Mouse (Mus musculus) layer of hippocampus, adult 8-10 months (tissue): ENCODE measurements at regions not wholly inside any gene's neighbourhood (a gene's known extent, or its start where the extent isn't known, plus 50 kb on each side); places are given as distances from the start of the nearest gene placed in this dataset.

Experiments used
- DNase-seq, 2 experiments: peaks; one replicate each; pipeline ENCODE4 v3.0.0; 2022; ENCODE audit warnings: low spot score in 2 of 2

DNA sequence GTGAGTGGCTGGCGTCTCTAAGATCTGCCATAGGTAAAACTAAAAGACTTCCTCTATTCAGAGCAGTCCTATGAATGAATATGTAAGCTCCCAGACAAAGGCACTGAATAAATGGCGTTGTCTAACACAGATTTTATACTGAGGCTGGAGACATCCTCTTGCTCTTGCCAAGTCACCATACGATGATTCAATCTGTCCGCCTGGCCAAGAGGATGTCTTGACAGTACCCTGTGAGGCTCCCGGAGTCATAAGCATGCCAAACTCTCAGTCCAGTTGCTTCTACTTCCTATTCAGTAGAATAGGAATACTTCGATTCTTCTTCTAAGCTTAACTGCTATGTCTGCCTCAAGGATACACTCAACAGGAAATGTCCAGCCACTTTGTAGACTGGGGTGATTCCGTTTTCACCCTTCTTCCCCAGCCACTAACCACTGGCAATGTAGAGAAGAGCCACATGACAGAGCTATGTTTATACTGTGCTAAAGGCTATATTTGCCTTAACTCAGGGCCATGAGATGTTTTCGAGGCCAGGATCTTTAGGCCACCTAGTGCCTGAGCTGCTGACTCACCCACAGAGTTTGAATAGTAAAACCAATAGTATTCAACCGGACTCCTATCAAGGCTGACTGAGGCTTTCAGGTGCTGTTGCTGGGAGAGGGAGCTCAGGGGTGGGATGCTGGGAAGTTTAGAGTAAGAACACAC lies 188.7 kb upstream of the Atp5g3 start:
- DNase-seq, result no peak

DNA sequence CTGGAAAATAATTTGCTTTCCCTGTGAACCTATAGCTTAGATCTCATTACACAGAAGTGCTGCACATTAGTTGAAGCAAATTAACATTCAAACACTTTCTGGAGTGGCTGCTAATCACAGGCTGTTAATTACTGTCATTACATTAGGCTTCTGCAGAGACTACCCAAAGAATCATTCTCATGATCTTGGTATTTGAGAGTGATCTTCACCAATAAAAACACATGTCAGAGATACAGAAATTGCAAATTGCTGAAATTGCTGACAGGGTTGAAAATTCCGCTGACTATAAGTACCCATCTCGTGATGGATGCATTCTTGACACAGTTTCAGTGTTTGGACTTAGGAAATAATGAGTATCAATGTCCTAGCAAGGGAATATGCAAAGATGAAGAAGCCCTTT lies 185.7 kb upstream of the Atp5g3 start:
- DNase-seq, result no peak

DNA sequence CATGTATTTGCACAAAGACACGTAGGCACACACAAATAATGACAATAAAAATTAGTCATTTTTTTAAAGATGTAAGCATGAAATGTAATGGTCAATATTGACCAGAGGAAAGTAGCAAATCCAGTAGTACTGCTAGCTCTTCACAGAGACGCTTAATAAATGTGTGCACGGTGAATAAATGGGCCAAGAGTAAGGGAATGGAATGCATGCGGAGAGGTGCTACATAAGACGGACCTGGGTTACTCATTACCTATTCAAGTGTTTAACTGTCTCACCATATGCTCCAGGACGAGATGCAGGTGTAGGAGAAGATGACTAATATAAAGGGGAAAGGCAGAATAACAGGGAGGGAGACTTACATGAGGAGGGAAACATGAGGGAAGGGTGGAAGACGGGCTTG lies 182.4 kb upstream of the Atp5g3 start:
- DNase-seq, result no peak

DNA sequence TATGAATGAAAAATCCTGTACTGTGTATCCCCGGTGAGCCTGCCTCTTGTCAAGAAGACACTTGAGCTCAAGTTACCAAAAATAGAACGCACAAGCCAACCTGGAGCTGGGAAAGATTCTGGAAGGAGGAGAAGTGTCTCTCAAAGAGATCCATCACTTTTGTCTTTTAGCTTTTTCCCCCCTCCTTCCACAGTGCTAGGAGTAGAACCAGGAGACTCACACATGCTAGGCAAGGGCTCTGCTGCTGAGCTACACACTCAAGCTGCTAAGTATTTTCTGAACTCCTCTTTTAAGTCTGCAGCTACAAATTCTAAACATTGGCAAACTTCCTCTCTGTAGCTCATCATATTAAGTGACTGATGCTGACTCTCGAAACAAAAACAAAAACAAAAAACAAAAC lies 176.2 kb upstream of the Atp5g3 start:
- no peak for DNase-seq

DNA sequence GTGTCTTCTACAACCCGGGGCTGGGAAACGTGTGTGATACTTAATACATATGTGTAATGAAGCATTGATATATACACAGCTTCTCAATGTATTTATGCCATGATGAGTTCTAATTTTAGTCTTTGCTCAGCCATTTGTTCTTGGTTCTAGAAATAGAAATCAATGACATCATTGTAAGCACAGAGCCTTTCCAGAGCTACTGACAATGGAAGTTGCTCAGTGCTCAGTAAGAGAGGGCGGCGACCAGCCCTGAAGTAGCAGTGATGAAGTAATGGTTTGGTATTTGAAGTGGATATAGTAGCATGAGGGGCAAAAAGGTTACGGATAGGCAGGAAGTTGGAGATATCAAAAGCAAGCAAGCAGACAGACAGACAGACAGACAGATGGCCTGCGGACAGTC lies 173.8 kb upstream of the Atp5g3 start:
- no peak for DNase-seq

DNA sequence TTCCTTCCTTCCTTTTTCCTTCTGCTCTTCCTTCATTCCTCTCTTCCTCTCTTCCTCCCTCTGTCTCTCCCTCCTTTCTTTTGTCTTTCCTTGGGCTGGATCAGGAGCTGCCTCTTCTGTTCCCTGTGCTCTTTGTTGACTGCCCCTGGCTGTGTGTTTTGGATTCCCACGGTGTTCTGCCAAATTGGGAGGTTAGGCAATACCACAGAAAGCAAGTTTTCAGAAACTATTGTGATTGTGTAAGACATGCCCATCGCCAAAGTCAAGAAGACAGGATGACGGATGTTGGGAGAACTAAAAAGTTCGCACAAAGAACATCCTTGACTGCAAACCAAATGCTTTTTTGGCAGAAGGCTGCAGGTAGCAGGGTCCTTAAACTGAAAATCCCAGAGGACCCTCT lies 165.6 kb upstream of the Atp5g3 start:
- no peak for DNase-seq

DNA sequence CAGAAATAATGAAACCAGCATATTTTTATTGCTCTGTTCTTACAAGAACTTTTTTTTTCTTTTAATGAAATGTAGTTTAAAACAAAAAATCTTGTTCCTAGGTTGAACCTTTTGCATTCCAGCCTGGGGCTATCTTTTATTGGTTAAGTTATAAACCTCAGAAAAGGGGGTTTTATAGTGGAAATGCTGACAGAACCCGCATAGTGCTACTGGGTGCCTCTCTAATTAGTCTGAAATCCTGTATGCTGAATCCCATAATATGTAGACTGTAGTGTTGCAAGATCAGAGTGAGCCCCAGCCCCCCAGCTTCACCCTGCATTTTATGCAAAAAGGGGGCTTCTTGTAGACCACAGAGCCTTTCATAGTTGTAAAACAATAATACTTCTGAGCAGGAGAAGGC lies 164.4 kb upstream of the Atp5g3 start:
- no peak for DNase-seq

DNA sequence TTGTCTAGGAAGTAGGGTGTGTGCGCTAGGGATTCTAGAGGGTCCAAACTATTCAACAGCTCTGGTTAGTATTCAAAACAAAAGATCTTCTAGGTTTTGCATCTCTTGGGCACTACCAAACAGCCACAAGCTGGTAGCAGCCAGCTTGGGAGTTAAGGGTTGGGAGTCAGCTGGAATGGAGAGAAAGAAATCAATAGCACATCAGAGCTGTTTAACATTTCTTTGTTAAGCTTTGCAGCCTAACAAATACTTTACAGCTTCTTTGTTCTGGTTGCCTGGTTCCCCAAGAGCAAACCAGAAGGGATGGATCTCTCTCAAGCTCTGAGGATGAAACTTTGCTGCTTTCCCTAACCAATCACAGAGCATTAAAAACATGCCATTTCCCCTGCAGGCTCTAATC lies 162.3 kb upstream of the Atp5g3 start:
- no peak for DNase-seq

DNA sequence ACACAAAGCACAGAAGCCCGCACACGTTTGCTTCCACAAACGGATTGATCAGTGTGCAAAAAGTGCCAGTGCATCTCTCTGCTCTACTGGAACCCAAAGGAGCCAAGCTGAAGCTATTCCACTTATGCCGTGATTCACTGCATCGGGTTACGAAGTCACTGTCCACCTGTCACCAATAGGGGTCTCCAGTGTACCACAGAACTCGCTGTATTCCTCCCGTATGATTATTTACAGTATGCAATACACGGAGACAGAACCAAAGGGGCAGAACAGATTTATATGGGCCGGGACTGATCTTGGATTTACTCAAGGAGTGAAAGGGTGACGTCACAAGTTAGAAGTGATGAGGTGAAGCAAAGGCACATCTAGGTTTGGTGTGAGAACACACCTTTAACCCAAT lies 155.5 kb upstream of the Atp5g3 start:
- DNase-seq, result peak; percentile 34 to 75

DNA sequence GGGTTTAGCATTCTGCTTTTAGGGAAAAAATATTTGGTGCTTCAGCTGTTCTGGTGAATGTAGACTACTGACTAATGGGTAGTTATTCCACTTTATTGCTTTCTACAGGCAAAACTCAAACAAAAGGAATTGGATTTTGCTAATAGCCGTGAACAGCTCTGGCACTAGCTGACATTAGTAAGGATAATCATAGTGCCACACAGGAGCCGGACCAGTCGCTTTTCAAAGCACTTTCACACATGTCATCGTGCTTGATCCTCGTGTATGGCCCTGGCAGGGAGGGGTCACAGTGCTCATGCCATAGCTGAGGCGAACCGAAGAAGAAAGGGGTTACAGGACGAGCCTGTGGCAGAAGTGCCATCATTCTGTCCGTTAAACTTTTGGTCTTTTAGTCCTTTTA lies 153.2 kb upstream of the Atp5g3 start:
- DNase-seq, result no peak

DNA sequence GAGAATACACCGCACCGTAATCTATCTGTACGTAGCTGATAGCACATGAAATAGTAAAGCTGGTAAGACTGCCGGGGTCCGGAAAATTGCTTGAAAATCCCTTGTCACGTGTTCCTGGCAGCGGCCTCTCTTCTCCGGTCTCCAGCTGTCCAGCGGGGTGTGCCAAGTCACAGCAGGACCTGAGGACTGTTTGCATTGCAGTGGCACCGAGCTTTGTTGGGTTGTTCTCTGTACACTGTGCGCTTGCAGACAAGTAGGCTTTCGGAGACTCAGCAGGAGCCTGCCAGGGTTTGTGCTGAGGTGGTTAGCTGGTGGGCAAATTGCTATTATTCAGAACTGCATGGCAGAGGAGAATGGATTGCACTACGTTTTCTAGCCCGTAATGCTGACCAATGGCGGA lies 152.7 kb upstream of the Atp5g3 start:
- DNase-seq, result peak; percentile 8 to 9

DNA sequence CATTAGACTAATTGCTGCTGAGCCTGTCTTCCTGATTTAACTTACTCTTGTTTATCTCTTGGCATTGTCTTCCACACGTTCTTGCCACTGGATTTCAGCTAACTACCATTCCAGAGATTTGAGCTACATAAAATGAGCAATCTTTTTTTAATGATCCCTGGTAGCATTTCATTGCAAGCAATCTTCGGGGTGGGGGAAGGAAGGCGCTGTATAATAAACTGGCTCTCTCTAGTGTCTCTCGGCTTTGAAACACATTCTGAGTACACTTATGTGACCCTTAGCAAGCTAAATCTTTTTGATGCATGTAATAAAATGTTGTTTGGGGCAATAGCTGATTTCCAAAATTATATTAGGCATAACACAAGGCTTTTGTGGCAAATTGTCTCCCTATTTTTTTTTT lies 152.2 kb upstream of the Atp5g3 start:
- no peak for DNase-seq

DNA sequence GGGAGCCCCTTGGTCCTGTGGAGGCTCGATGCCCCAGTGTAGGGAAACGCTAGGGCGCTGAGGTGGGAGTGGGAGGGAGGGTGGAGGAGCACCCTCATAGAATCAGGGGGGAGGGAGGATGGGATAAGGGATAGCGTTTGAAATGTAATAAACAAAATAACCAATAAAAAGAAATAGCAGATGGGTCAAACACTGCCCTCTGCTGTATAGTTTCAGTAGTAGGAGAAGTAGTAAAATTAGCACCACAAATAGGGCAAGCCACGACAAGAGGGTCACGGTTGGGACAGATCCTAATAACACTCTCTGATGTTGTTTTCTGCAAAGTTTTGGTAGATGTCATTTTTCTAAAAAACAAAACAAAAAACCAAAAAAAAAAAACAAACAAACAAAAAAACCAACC lies 131.3 kb upstream of the Atp5g3 start:
- DNase-seq, result no peak

DNA sequence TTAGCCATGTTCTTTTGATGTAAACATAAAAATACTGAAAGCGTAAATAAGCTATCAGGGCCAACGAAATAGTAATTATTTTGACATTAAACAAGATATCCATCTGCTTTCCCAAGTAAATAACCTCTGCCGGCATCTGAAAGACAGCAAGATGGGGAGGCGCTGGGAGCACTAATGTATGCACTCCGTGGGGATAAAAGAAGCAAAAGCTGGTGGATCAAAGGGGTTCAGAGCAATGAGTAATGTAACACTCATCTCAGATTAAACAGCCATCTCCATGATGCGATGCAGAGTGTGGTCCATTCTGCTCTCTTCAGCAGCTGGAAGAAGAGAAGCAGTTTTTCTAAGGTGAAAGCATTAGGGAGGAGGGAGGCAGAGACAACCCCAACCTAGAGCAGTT lies 128.5 kb upstream of the Atp5g3 start:
- no peak for DNase-seq

DNA sequence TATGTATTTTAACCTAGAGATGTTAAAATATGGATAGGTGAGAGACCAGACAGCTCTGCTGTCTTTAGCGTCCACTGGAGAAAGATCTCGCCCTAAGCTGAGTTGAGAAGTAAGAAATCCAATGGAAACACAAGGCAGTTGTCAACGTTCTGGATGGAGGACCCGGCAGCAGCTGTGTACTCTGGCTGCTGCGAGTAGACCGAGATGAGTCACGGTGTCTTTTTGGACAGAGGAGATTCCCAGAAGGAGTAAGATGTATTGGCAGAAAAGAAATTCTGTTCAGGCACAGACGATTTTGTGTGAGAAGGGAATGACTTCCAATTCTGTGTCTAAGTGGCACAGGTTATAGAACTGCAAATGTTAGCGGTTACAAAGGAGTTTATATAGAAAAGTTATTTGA lies 124.9 kb upstream of the Atp5g3 start:
- no peak for DNase-seq

DNA sequence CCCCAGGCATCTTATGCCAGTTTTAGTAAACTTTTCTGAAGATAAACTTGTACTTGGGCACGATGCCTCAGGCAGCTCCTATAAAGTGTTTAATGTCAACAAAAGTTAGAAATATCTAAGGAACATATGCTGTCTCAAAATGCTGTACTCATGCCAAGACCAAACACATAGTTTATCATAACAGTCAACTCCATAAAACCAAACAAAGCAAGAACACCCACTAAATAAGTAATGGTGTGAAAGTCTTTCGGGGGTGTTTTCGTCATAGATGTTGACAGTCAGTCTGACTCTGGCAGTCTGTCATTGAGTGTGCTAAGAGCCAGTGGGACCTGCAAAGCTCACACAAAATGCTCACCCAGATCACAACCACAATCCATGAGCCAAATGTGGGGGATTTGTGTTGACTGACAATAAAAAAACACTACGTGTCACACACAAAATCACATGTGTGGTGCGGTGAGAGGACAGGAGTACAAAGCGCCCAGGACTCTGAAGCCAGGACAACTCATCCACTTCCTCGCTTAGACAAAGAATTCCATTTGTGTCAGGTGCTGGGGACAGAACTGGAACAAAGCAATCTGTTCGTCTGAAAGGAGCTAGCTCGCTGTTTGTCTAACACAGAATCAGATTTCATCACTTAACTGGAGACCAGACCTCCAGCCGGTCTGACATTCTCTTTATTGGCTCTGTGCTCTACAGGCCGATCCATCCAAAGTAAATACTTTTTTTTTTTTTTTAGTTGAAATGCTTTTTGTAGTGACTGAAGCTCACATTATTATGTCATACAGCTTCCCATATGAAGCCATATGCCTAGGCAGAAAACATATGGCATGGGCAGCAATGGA lies 121.3 kb upstream of the Atp5g3 start:
- no peak for DNase-seq

DNA sequence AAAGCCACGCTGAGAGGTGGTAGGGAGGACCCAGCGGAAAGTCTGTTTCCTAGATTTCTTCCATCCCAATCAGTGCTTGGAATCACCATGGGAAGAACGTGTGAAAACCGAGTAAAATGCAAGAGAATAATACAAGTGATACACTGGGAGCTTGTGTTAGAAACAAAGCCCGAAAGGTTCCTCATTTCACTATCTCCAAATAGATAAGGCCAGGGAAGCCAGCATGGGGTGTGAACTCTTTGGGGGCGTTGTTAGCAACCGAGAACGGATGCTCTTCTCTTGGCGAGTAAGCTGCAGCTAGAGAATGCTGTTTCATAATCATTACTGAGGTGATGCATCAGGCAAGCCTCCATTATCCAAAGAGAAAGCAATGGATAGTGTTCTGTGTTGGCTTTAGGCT lies 118.8 kb upstream of the Atp5g3 start:
- DNase-seq, result no peak

DNA sequence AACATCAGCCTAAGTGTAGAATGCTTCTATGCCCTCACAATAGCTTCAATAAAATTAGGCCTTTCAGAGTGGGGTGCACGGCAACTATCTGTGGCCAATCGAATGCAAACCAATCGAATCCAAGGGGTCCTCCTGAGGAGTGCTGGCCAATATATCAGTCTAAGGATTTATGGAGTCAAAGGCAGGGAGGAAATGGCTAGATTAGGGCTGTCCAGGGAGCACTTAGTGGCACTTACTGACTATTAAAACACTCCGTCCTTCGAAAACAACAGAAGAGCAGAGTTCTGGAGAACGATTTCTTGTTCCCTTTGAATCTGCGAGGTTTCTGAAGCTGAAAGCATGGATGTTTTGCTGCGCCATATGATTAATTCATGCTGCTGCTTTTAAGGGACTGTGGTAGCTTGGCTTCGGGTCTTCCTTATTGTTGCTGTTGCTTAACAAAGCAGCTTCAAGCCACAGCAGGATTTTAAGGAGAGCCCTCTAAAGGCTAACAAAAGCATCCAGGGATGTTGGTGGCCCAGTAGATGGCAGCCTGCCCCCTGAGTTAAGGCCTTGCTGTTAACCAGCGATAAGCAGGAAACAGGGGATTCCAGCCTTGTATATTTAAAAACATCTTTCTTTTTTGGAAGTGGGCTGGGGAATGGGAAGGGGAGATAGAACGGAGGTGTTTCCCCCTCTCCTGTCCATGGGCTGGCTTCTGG lies 116.4 kb upstream of the Atp5g3 start:
- DNase-seq, result peak; percentile 16 to 32

DNA sequence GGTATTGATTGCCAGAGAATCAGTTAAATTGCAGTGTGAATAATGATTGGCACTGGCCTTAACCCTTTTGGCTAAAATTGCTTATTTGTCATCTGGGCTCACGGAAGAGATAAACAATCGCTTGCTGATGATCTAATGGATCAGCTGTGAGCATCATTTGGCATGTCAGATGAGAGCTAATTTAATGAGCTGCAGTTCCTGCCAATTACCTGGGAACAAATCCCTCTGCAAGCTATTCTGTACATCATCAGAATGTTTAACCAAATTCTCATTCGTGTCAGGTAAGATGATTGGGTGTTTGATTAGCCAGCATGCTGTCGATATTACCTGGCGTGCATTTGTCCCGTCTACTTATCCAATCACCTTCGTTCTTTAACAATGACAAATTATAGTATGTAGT lies 104.0 kb upstream of the Atp5g3 start:
- no peak for DNase-seq

DNA sequence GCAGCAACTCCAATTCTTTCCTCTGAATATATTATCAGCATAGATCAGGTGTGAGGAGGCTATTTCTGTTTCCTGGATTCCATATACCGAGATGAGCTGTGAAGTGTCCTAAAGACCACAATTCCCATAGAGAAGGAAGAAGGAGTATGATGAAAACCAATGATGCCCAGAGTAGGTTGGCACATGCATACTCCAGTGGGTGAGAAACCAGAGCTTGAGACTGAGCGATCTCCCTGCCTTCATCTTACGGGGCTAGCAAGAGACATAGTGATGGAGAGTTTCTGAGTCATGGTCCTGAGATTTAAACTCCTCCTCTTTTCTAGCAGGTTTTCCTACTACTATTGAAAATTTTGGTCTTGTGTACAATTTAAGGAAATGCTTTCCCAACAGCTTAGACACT lies 103.1 kb upstream of the Atp5g3 start:
- DNase-seq, result no peak

DNA sequence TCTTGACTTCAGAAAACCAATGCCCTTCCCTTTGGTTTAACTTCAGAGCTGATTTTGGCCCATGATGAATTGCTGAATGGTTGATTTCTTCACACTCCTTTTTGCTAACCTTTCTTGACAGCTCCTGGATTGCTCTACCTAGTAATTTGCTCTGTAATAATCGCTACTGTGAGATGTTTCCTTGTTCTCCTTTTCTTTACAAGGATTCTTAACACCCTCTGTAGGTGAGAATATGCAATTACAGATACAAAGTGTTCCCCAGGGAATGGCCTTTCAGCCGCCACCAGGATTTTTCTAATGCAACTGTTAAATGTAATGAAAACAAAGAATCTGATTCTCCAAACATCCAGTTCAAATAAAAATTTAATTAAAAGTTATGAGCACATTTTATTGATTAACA lies 87.4 kb upstream of the Atp5g3 start:
- no peak for DNase-seq

DNA sequence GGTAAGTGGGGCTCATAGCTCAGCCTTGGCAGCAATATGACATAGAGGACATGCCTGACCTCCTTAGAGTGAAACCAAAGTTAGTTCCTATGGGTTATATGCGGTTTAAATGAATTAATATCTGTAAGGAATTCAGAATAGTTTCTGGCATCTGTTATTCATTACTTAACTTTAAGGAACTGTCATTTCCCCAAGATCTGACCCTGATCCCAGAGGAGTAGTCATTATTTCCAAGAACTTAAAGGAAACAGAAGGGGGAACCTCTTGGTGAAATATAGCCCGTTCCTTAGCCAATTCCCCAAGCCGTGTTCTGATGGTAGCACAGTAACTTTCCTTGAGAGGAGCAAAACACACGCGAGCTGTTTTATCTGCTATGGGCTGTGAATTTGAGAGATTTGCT lies 85.9 kb upstream of the Atp5g3 start:
- DNase-seq, result no peak

DNA sequence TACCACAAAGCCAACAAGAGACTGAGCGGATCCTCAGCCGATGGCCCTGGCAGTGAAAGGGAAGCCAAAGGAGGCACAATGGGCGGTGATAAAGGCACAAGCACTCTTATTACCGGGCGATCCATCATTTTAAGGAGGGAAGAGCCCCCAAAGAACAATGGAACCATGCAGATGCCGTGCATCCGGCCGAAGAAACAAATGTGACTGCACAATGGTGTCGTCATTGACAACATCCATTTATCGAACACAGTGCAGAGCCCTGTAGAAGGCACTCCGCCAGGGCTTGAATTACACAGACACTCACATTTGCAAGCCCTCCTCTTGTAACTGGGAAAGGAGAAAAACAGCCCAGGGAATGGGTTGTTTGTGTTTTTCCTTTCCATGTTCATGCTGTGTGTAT lies 80.7 kb upstream of the Atp5g3 start:
- no peak for DNase-seq
